Mouse (Mus musculus) forebrain, embryonic 15.5 days (tissue): ENCODE measurements around the gene Chpf2. TPM values are rescaled to one million over a fixed set of nuclear protein-coding genes. Genes with fewer than 3 reads are reported as not detected.
"Not testable (repeated sequence)": the region's sequence is repeated elsewhere in the genome, so short reads cannot be mapped to it uniquely, and the experiment has no call there.

ENCODE experiments used
- ATAC-seq: fragments of 200-750 bp; cut with Nextera tagmentation; replicated peaks from 2 replicates; pipeline ENCODE4 v1.8.0; 2017; ENCODE audit warnings: mild to moderate bottlenecking, moderate TSS enrichment, moderate library complexity
- H3K27ac ChIP-seq: fragments of 300-500 bp; sonication (generic); replicated peaks from 2 replicates; pipeline ENCODE4 v1.5.1; 2015; ENCODE audit warnings: mild to moderate bottlenecking, inconsistent platforms
- H3K27me3 ChIP-seq: fragments of 300-500 bp; sonication (generic); 2 replicates; pipeline ENCODE4 v1.6.1; 2015; ENCODE audit warnings: inconsistent platforms
- H3K36me3 ChIP-seq: fragments of 300-500 bp; sonication (generic); 2 replicates; pipeline ENCODE4 v1.6.1; 2015; ENCODE audit warnings: mild to moderate bottlenecking, inconsistent platforms
- H3K4me1 ChIP-seq: fragments of 300-500 bp; sonication (generic); 2 replicates; pipeline ENCODE4 v1.6.1; 2015; ENCODE audit warnings: inconsistent platforms
- H3K4me2 ChIP-seq: fragments of 300-500 bp; sonication (generic); replicated peaks from 2 replicates; pipeline ENCODE4 v1.6.1; 2015; ENCODE audit warnings: mild to moderate bottlenecking, inconsistent platforms
- H3K4me3 ChIP-seq: fragments of 300-500 bp; sonication (generic); 2 replicates; pipeline ENCODE4 v1.5.1; 2015; ENCODE audit warnings: mild to moderate bottlenecking, inconsistent platforms
- H3K9ac ChIP-seq: fragments of 300-500 bp; sonication (generic); replicated peaks from 2 replicates; pipeline ENCODE4 v1.6.1; 2015; ENCODE audit warnings: mild to moderate bottlenecking, inconsistent platforms
- H3K9me3 ChIP-seq: fragments of 300-500 bp; sonication (generic); 2 replicates; pipeline ENCODE4 v1.6.1; 2016; ENCODE audit warnings: inconsistent platforms
- WGBS: fragments of 180-500 bp; shearing (Covaris S2); methylation state at CpG from one replicate; pipeline ENCODE4 v1.1.7; 2015; ENCODE audit warnings: mixed read lengths; 5-methylcytosine and 5-hydroxymethylcytosine counted together
- polyA plus RNA-seq: library from polyadenylated mRNA; unstranded; fragments of >200 nt; fragmentation: Nextera tagmentation; extraction: Ambion mirVana; gene quantifications from 2 replicates; pipeline ENCODE4 v1.2.1, GENCODE M21; 2015

Chpf2 gene
- 19.7 and 21.1 TPM in 2 replicates for polyA plus RNA-seq

GRCm38 (mm10) chr5:24586547-24587199 is at the start of gene Chpf2:
Gene Chpf2, plus strand, starts transcription at chr5:24586741.
- WGBS, result under 1% methylated on average over 43 of the region's 43 CpGs
- no peaks in the 10 kb centered on the region for H3K27me3 ChIP-seq
- H3K36me3 ChIP-seq, result peaks cover 16% of the 10 kb centered on the region
- ATAC-seq, result peak; percentile 94
- peak within 1 kb of the TSS; percentile 79 for H3K27ac ChIP-seq
- H3K4me1 ChIP-seq, result peaks cover 35% of the 10 kb centered on the region
- H3K9ac ChIP-seq, result peak within 1 kb of the TSS; percentile 76
- no peaks in the 10 kb centered on the region for H3K9me3 ChIP-seq
- H3K4me3 ChIP-seq, result peak within 1 kb of the TSS; percentile 72
- peak within 1 kb of the TSS; percentile 79 for H3K4me2 ChIP-seq

GRCm38 (mm10) chr5:24537618-24538017 is 48.9 kb upstream of the Chpf2 start:
- 73% methylated on average over 16 of the region's 16 CpGs for WGBS
- Histone ChIP-seq H3K4me1 (0 out of 2 replicates have a peak, but pooled peaks cover 8% of the 10 kb centered on the region), H3K4me3 (no peak overlapping the region), H3K27ac (no peak overlapping the region), H3K27me3 (no peaks in the 10 kb centered on the region), H3K9me3 (no peaks in the 10 kb centered on the region), H3K4me2 (no peak overlapping the region), H3K36me3 (no peaks in the 10 kb centered on the region), H3K9ac (no peak overlapping the region)
- no peak for ATAC-seq

- WGBS, result 82% methylated on average over 22 of the region's 22 CpGs
- no peaks in the 10 kb centered on the region for H3K27me3 ChIP-seq
- ATAC-seq, result no peak
- 0 out of 2 replicates have a peak, but pooled peaks cover 8% of the 10 kb centered on the region for H3K4me1 ChIP-seq
- no peak overlapping the region for H3K4me2 ChIP-seq
- no peak overlapping the region for H3K4me3 ChIP-seq
- H3K27ac ChIP-seq, result no peak overlapping the region
- no peak overlapping the region for H3K9ac ChIP-seq
- H3K36me3 ChIP-seq, result no peaks in the 10 kb centered on the region
- no peaks in the 10 kb centered on the region for H3K9me3 ChIP-seq
Observed at GRCm38 (mm10) chr5:24539571-24540296, 46.8 kb upstream of the Chpf2 start.

GRCm38 (mm10) chr5:24540387-24541143 is 46.0 kb upstream of the Chpf2 start, which contains the start of gene Asb10:
Gene Asb10, minus strand, starts transcription at chr5:24540978.
- no peak within 1 kb of the TSS for H3K27ac ChIP-seq
- 0 out of 2 replicates have a peak, but pooled peaks cover 8% of the 10 kb centered on the region for H3K4me1 ChIP-seq
- no peaks in the 10 kb centered on the region for H3K9me3 ChIP-seq
- ATAC-seq, result no peak
- H3K27me3 ChIP-seq, result no peaks in the 10 kb centered on the region
- H3K4me2 ChIP-seq, result no peak within 1 kb of the TSS
- H3K9ac ChIP-seq, result no peak within 1 kb of the TSS
- H3K36me3 ChIP-seq, result no peaks in the 10 kb centered on the region
- no peak within 1 kb of the TSS for H3K4me3 ChIP-seq
- 53% methylated on average over 14 of the region's 14 CpGs for WGBS

GRCm38 (mm10) chr5:24541144-24541569 is 45.4 kb upstream of the Chpf2 start:
- Histone ChIP-seq H3K4me1 (0 out of 2 replicates have a peak, but pooled peaks cover 8% of the 10 kb centered on the region), H3K9ac (no peak overlapping the region), H3K27ac (no peak overlapping the region), H3K4me2 (no peak overlapping the region), H3K9me3 (no peaks in the 10 kb centered on the region), H3K36me3 (no peaks in the 10 kb centered on the region), H3K27me3 (no peaks in the 10 kb centered on the region), H3K4me3 (no peak overlapping the region)
- WGBS, result 45% methylated on average over 6 of the region's 6 CpGs
- no peak for ATAC-seq

- no peak for ATAC-seq
- no peak overlapping the region for H3K4me2 ChIP-seq
- H3K9me3 ChIP-seq, result no peaks in the 10 kb centered on the region
- 0 out of 2 replicates have a peak, but pooled peaks cover 4% of the 10 kb centered on the region for H3K4me1 ChIP-seq
- no peak overlapping the region for H3K4me3 ChIP-seq
- no peak overlapping the region for H3K9ac ChIP-seq
- WGBS, result 81% methylated on average over 7 of the region's 7 CpGs
- H3K27ac ChIP-seq, result no peak overlapping the region
- H3K27me3 ChIP-seq, result no peaks in the 10 kb centered on the region
- no peaks in the 10 kb centered on the region for H3K36me3 ChIP-seq
Observed at GRCm38 (mm10) chr5:24542643-24543042, 43.9 kb upstream of the Chpf2 start.

GRCm38 (mm10) chr5:24550598-24551316 is 35.8 kb upstream of the Chpf2 start:
- Histone ChIP-seq H3K4me3 (peak overlapping the region; percentile 12; the same call in 1 of the 2 replicates), H3K4me2 (peak overlapping the region; percentile 43), H3K9ac (no peak overlapping the region; the same call in 1 of the 2 replicates), H3K27me3 (peaks cover 3% of the 10 kb centered on the region; the same call in 1 of the 2 replicates), H3K4me1 (peaks cover 16% of the 10 kb centered on the region), H3K27ac (peak overlapping the region; percentile 76), H3K9me3 (no peaks in the 10 kb centered on the region), H3K36me3 (no peaks in the 10 kb centered on the region)
- WGBS, result 17% methylated on average over 26 of the region's 26 CpGs
- peak; percentile 90 for ATAC-seq

GRCm38 (mm10) chr5:24551317-24551688 is 35.2 kb upstream of the Chpf2 start:
- Histone ChIP-seq H3K4me1 (peaks cover 16% of the 10 kb centered on the region), H3K9me3 (no peaks in the 10 kb centered on the region), H3K4me2 (peak overlapping the region; percentile 43), H3K36me3 (no peaks in the 10 kb centered on the region), H3K9ac (no peak overlapping the region; the same call in 1 of the 2 replicates), H3K27me3 (peaks cover 3% of the 10 kb centered on the region; the same call in 1 of the 2 replicates), H3K27ac (peak overlapping the region; percentile 76), H3K4me3 (peak overlapping the region; percentile 12; the same call in 1 of the 2 replicates)
- ATAC-seq, result no peak; the same call in 1 of the 2 replicates
- WGBS, result 42% methylated on average over 2 of the region's 2 CpGs

GRCm38 (mm10) chr5:24553621-24554244 is 32.8 kb upstream of the Chpf2 start:
- Histone ChIP-seq H3K9ac (no peak overlapping the region), H3K27me3 (peaks cover 3% of the 10 kb centered on the region; the same call in 1 of the 2 replicates), H3K4me1 (peaks cover 16% of the 10 kb centered on the region), H3K27ac (no peak overlapping the region), H3K9me3 (no peaks in the 10 kb centered on the region), H3K36me3 (no peaks in the 10 kb centered on the region), H3K4me2 (no peak overlapping the region), H3K4me3 (no peak overlapping the region)
- 85% methylated on average over 5 of the region's 5 CpGs for WGBS
- no peak for ATAC-seq

- not testable (repeated sequence) for ATAC-seq, H3K9me3 ChIP-seq, H3K36me3 ChIP-seq, H3K27ac ChIP-seq, H3K27me3 ChIP-seq, H3K4me2 ChIP-seq, H3K9ac ChIP-seq, H3K4me3 ChIP-seq
- peaks cover 15% of the 10 kb centered on the region for H3K4me1 ChIP-seq
- 93% methylated on average over 7 of the region's 7 CpGs for WGBS
Observed at GRCm38 (mm10) chr5:24555335-24555734, 31.2 kb upstream of the Chpf2 start.

- Histone ChIP-seq H3K36me3 (no peaks in the 10 kb centered on the region), H3K4me1 (peaks cover 1% of the 10 kb centered on the region; the same call in 1 of the 2 replicates), H3K9me3 (no peaks in the 10 kb centered on the region), H3K4me2 (no peak within 1 kb of the TSS), H3K4me3 (no peak within 1 kb of the TSS), H3K27me3 (no peaks in the 10 kb centered on the region), H3K27ac (no peak within 1 kb of the TSS), H3K9ac (no peak within 1 kb of the TSS)
- WGBS, result 73% methylated on average over 2 of the region's 2 CpGs
- no peak for ATAC-seq
Observed at GRCm38 (mm10) chr5:24556709-24557108, 29.8 kb upstream of the Chpf2 start, which contains the start of gene 4931409K22Rik. Gene 4931409K22Rik, minus strand, starts transcription at chr5:24556809.
